Mouse (Mus musculus) heart, embryonic 13.5 days (tissue): ENCODE measurements around the gene Sdr39u1. TPM values are rescaled to one million over a fixed set of nuclear protein-coding genes. Genes with fewer than 3 reads are reported as not detected.

Source experiments
- ATAC-seq: fragments of 200-750 bp; cut with Nextera tagmentation; 2 replicates; pipeline ENCODE4 v1.8.0; 2017; ENCODE audit warnings: moderate TSS enrichment; ENCODE audit not compliant: insufficient number of reproducible peaks, low FRiP score, low TSS enrichment; ENCODE audit errors: extremely low read depth
- H3K27ac ChIP-seq: fragments of 300-500 bp; sonication (generic); replicated peaks from 2 replicates; pipeline ENCODE4 v1.5.1; 2015; ENCODE audit warnings: moderate library complexity, mild to moderate bottlenecking, inconsistent platforms
- H3K27me3 ChIP-seq: fragments of 300-500 bp; sonication (generic); replicated peaks from 2 replicates; pipeline ENCODE4 v1.6.1; 2015; ENCODE audit warnings: mild to moderate bottlenecking, inconsistent platforms
- H3K36me3 ChIP-seq: fragments of 300-500 bp; sonication (generic); 2 replicates; pipeline ENCODE4 v1.6.1; 2015; ENCODE audit warnings: mild to moderate bottlenecking, inconsistent platforms
- H3K4me1 ChIP-seq: fragments of 300-500 bp; sonication (generic); 2 replicates; pipeline ENCODE4 v1.6.1; 2015; ENCODE audit warnings: inconsistent platforms
- H3K4me2 ChIP-seq: fragments of 300-500 bp; sonication (generic); 2 replicates; pipeline ENCODE4 v1.6.1; 2015; ENCODE audit warnings: inconsistent platforms, mild to moderate bottlenecking, moderate library complexity
- H3K4me3 ChIP-seq: fragments of 300-500 bp; sonication (generic); 2 replicates; pipeline ENCODE4 v1.5.1; 2015; ENCODE audit warnings: moderate library complexity, mild to moderate bottlenecking, inconsistent platforms
- H3K9ac ChIP-seq: fragments of 300-500 bp; sonication (generic); 2 replicates; pipeline ENCODE4 v1.6.1; 2015; ENCODE audit warnings: inconsistent platforms, mild to moderate bottlenecking, moderate library complexity
- H3K9me3 ChIP-seq: fragments of 300-500 bp; sonication (generic); 2 replicates; pipeline ENCODE4 v1.6.1; 2016; ENCODE audit warnings: inconsistent platforms
- WGBS: fragments of 180-500 bp; shearing (Covaris S2); methylation state at CpG from one replicate; pipeline ENCODE4 v1.1.7; 2015; ENCODE audit warnings: mixed read lengths; 5-methylcytosine and 5-hydroxymethylcytosine counted together
- polyA plus RNA-seq: library from polyadenylated mRNA; unstranded; fragments of >200 nt; fragmentation: Nextera tagmentation; extraction: Ambion mirVana; gene quantifications from 2 replicates; pipeline ENCODE4 v1.2.1, GENCODE M21; 2015

The Sdr39u1 gene
- 48.2 and 51.6 TPM in 2 replicates for polyA plus RNA-seq

GRCm38 (mm10) chr14:55899701-55900413 lies at the start of gene Sdr39u1:
TSS of gene Sdr39u1 (minus strand) at chr14:55900293.
- no peaks in the 10 kb centered on the region for H3K27me3 ChIP-seq
- H3K4me2 ChIP-seq: peak within 1 kb of the TSS; percentile 89
- peaks cover 36% of the 10 kb centered on the region for H3K36me3 ChIP-seq
- peak within 1 kb of the TSS; percentile 83 for H3K27ac ChIP-seq
- H3K9me3 ChIP-seq: no peaks in the 10 kb centered on the region
- peaks cover 19% of the 10 kb centered on the region for H3K4me1 ChIP-seq
- WGBS: 1% methylated on average over 39 of the region's 39 CpGs
- ATAC-seq: peak; percentile 60; the same call in 1 of the 2 replicates
- peak within 1 kb of the TSS; percentile 87 for H3K9ac ChIP-seq
- H3K4me3 ChIP-seq: peak within 1 kb of the TSS; percentile 60

GRCm38 (mm10) chr14:55946269-55946969 lies 46.3 kb upstream of the Sdr39u1 start:
- Histone ChIP-seq H3K9ac (no peak overlapping the region), H3K4me3 (no peak overlapping the region), H3K27ac (peak overlapping the region; percentile 75), H3K4me2 (no peak overlapping the region), H3K36me3 (no peaks in the 10 kb centered on the region), H3K27me3 (no peaks in the 10 kb centered on the region), H3K9me3 (no peaks in the 10 kb centered on the region), H3K4me1 (peaks cover 23% of the 10 kb centered on the region)
- ATAC-seq: no peak
- WGBS: 19% methylated on average over 2 of the region's 2 CpGs

GRCm38 (mm10) chr14:55944575-55944974 lies 44.5 kb upstream of the Sdr39u1 start, which contains the start of gene Cma1:
TSS of gene Cma1 (minus strand) at chr14:55944675.
- no peaks in the 10 kb centered on the region for H3K9me3 ChIP-seq
- H3K4me1 ChIP-seq: peaks cover 23% of the 10 kb centered on the region
- H3K27ac ChIP-seq: no peak within 1 kb of the TSS
- no peaks in the 10 kb centered on the region for H3K36me3 ChIP-seq
- no peaks in the 10 kb centered on the region for H3K27me3 ChIP-seq
- no peak within 1 kb of the TSS for H3K4me3 ChIP-seq
- H3K4me2 ChIP-seq: no peak within 1 kb of the TSS
- 67% methylated on average over 4 of the region's 4 CpGs for WGBS
- no peak within 1 kb of the TSS for H3K9ac ChIP-seq
- no peak for ATAC-seq

- H3K4me2 ChIP-seq: no peak overlapping the region
- ATAC-seq: no peak
- no peaks in the 10 kb centered on the region for H3K27me3 ChIP-seq
- WGBS: 35% methylated on average over 11 of the region's 11 CpGs
- no peak overlapping the region for H3K27ac ChIP-seq
- no peaks in the 10 kb centered on the region for H3K36me3 ChIP-seq
- no peaks in the 10 kb centered on the region for H3K9me3 ChIP-seq
- H3K9ac ChIP-seq: no peak overlapping the region
- peaks cover 23% of the 10 kb centered on the region for H3K4me1 ChIP-seq
- H3K4me3 ChIP-seq: no peak overlapping the region
These were observed 43.5 kb upstream of the Sdr39u1 start for GRCm38 (mm10) chr14:55943601-55944000.

GRCm38 (mm10) chr14:55940070-55940800 lies 40.1 kb upstream of the Sdr39u1 start:
- Histone ChIP-seq H3K4me1 (peaks cover 12% of the 10 kb centered on the region; the same call in 1 of the 2 replicates), H3K4me2 (no peak overlapping the region), H3K9ac (no peak overlapping the region), H3K36me3 (no peaks in the 10 kb centered on the region), H3K9me3 (no peaks in the 10 kb centered on the region), H3K27me3 (no peaks in the 10 kb centered on the region), H3K27ac (no peak overlapping the region), H3K4me3 (no peak overlapping the region)
- no peak for ATAC-seq
- 41% methylated on average over 7 of the region's 7 CpGs for WGBS

- no peaks in the 10 kb centered on the region for H3K36me3 ChIP-seq
- peak overlapping the region; percentile 36 for H3K4me2 ChIP-seq
- peaks cover 6% of the 10 kb centered on the region; the same call in 1 of the 2 replicates for H3K9me3 ChIP-seq
- H3K27ac ChIP-seq: 0 out of 2 replicates have a peak overlapping the region, but pooled peaks have one; percentile 24
- peaks cover 11% of the 10 kb centered on the region; the same call in 1 of the 2 replicates for H3K4me1 ChIP-seq
- H3K4me3 ChIP-seq: no peak overlapping the region
- H3K9ac ChIP-seq: peak overlapping the region; percentile 50; the same call in 1 of the 2 replicates
- 30% methylated on average over 7 of the region's 7 CpGs for WGBS
- no peak for ATAC-seq
- H3K27me3 ChIP-seq: no peaks in the 10 kb centered on the region
These were observed 33.5 kb upstream of the Sdr39u1 start for GRCm38 (mm10) chr14:55933586-55933985.

- no peak for ATAC-seq
- Histone ChIP-seq H3K9ac (no peak overlapping the region), H3K36me3 (no peaks in the 10 kb centered on the region), H3K27ac (no peak overlapping the region), H3K27me3 (no peaks in the 10 kb centered on the region), H3K4me3 (no peak overlapping the region), H3K4me1 (peaks cover 11% of the 10 kb centered on the region; the same call in 1 of the 2 replicates), H3K4me2 (no peak overlapping the region), H3K9me3 (peaks cover 6% of the 10 kb centered on the region; the same call in 1 of the 2 replicates)
- 50% methylated on average over 12 of the region's 12 CpGs for WGBS
These were observed 29.3 kb upstream of the Sdr39u1 start for GRCm38 (mm10) chr14:55929263-55929997.

- H3K9me3 ChIP-seq: peaks cover 6% of the 10 kb centered on the region; the same call in 1 of the 2 replicates
- no peak overlapping the region for H3K9ac ChIP-seq
- no peaks in the 10 kb centered on the region for H3K36me3 ChIP-seq
- H3K27ac ChIP-seq: no peak overlapping the region
- 79% methylated on average over 4 of the region's 4 CpGs for WGBS
- no peak overlapping the region for H3K4me2 ChIP-seq
- no peaks in the 10 kb centered on the region for H3K27me3 ChIP-seq
- no peak overlapping the region for H3K4me3 ChIP-seq
- ATAC-seq: no peak
- peaks cover 18% of the 10 kb centered on the region for H3K4me1 ChIP-seq
These were observed 26.8 kb upstream of the Sdr39u1 start for GRCm38 (mm10) chr14:55926847-55927246.

- H3K9ac ChIP-seq: no peak overlapping the region
- no peaks in the 10 kb centered on the region for H3K9me3 ChIP-seq
- peaks cover 14% of the 10 kb centered on the region for H3K4me1 ChIP-seq
- H3K36me3 ChIP-seq: no peaks in the 10 kb centered on the region
- no peak overlapping the region for H3K4me3 ChIP-seq
- peaks cover 3% of the 10 kb centered on the region; the same call in 1 of the 2 replicates for H3K27me3 ChIP-seq
- WGBS: 17% methylated on average over 7 of the region's 7 CpGs
- peak overlapping the region; percentile 2; the same call in 1 of the 2 replicates for H3K4me2 ChIP-seq
- no peak for ATAC-seq
- 0 out of 2 replicates have a peak overlapping the region, but pooled peaks have one; percentile 24 for H3K27ac ChIP-seq
These were observed 22.6 kb upstream of the Sdr39u1 start for GRCm38 (mm10) chr14:55922475-55923232.
